Mouse (Mus musculus) gastrocnemius, postnatal 14 days (tissue): ENCODE data around the gene Espnl. TPM values are rescaled to one million over a fixed set of nuclear protein-coding genes. Genes with fewer than 3 reads are reported as not detected.

Experiments used
- DNase-seq: peaks from one replicate; pipeline ENCODE4 v3.0.0; 2021; ENCODE audit warnings: mixed read lengths
- intact Hi-C: fragments of 180-260 bp; cut with DNase I; formaldehyde crosslinking; loops from one replicate; pipeline ENCODE4 v1.15.1; 2025; ENCODE audit warnings: low total_unique reads
- total RNA-seq, 2 experiments: library from RNA; stranded (reverse); gene quantifications; 2 replicates each; pipeline ENCODE4 v1.2.3; 2021

Espnl gene
- total RNA-seq, 2 experiments from 2014 or later, result 0.07 to 0.18 TPM

DNA sequence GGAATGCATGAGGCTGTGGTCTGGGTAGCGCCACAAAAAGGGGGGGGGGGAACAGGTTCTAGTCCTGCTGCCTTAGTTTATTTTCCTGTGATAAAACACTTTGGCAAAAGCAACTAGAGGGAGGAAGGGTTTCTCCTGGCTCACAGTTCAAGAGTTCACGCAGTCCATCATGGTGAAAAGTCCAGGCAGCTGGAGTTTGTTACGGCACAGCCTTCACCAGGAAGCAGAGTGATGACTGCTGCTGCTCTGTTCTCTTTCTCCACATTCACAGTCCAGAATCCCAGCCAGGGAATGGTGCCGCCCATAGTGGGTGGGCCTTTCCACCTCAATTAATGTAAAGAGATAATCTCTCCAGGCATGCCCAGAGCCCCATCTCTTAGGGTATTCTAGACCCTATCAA is 9.6 kb upstream of the Espnl start:
- intact Hi-C loops, result no loop called here
- no peak for DNase-seq

DNA sequence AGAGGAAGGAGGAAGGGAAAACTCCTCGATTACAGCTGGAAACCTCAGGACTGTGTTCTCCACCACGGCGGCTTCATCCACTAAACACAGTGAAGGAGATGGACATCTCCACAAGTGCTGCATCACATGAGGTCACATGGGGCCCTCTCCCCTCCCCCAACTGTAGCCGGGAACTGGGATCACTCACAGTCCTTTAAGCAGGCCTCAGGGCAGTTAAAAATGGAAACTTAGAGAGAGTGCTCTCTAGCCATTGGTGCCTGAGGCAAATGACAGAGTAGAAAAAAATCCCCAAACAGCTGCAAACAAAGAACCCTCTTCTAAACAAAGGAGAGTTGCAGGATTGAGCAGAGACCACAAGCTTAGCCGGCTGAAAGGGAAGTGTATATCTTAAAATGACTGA is 8.6 kb upstream of the Espnl start:
- DNase-seq, result no peak
- intact Hi-C loops, result no loop called here

GRCm38 (mm10) chr1:91317656-91318055 is 4.2 kb upstream of the Espnl start:
- intact Hi-C loops, result no loop called here
- no peak for DNase-seq

DNA sequence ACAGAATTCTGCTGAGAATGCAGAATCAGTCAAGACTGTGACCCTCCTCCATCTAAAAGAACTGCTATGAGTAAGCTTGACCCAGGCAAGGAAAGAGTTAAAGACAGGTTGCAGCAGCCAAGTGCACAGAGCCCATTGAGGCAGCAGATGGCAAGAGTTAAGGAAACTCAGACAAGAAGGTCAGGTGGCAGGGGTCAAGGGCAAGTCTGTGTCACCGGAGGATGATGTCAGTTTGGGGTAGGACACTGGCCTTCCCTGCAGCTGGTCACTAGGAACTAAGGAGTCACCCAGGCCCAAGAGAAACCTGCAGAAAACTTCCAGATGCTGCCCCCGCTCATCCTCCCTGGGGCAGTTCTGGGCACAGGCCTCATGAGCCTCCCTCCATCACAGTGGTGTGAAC is 2.8 kb downstream of the Espnl start:
- DNase-seq, result no peak
- intact Hi-C loops, result no loop called here

DNA sequence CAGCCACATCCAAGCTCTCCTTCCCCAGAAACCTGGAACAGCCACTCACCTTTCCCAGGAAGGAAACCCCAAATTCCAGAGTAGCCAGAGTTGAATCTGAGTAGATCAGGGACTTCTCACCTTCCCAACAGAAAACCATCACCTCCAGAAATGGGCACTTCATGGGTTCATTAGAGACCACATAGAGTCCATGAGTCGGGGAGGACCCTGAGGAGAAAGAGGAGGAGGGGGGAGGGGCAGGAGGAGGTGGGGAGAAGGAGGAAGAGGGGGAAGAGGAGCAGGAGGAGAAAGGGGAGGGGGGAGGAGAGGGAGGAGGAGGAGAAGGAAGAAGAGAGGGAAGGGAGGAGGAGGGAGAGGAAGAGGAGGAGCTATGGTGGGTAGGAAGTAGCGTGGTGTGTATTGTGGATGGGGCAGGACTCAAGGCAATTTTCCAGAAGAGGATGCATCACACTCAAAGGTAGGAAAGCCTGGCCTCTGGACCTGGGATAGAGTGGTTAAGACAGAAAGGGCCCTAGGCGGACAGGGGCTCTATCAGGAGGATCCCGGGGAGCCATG is 3.7 kb downstream of the Espnl start:
- intact Hi-C loops, result no loop called here
- no peak for DNase-seq

DNA sequence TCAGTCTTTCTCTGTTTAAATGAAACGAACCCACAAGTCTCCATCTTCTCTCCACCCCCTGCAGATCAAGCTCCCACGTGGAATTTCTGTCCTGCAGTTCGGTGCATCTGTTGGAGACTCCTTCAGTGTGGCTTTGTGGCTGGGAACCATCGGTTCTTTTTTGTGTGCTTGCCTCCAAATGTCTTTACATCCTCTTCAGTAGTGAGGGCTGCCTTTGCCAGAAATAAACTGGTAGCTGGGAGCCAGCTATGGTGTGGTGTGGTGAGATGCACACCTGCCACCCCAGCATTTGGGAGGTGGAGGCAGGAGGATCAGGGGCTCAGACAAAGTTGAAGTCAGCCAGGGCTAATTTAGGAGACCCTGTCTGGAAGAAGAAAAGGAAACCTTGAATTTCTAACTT is 10.2 kb downstream of the Espnl start:
- DNase-seq, result no peak
- intact Hi-C loops, result no loop called here

DNA sequence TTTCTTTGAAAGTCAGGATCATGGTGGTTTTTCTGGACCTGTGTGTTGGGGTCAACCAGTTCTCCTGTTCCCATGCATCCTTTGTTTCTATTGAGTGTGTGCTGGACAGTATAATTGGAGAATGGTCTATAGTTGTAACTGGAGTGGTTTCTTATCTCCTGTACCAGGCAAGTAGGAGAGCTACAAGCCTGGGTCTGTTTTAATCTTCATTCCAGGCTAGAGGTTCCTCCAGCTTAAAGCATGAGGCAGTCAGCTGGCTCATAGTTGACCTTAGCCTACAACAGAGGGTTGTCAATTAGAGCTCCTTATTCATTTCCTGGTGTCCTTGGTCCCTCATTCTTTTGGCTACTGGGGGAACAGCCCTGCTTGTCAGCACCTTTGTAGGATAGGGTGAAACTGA is 11.7 kb downstream of the Espnl start:
- intact Hi-C loops, result no loop called here

DNA sequence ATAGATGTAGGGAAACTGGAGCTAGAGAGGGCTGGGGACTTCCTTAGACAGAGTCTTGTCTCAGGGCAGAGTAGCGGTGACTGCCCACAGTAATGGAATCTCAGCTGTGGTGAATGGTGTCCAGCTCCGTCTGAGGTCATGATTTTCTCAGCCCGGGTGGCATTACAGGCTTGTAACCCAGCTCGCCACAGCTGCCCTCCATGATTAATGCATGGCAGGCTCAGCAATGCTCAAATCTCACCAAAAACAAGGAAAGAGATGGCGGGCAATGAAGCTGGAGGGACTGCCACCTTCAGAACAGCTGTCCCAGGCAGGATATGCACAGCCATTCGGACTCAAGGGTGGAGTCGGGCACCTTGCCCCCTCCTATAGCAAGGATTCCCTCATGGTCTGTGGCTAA is 15.5 kb downstream of the Espnl start:
- DNase-seq, result no peak
- intact Hi-C loops, result no loop called here

More for the DNA sequence above, 11.7 kb downstream of the Espnl start:
- DNase-seq, result no peak

GRCm38 (mm10) chr1:91344001-91344400 is 22.1 kb downstream of the Espnl start:
- intact Hi-C loops, result no loop called here
- DNase-seq, result no peak

- intact Hi-C loops, result no loop called here
- peak; percentile 49 for DNase-seq
Observed at GRCm38 (mm10) chr1:91344921-91345685, 23.2 kb downstream of the Espnl start.

DNA sequence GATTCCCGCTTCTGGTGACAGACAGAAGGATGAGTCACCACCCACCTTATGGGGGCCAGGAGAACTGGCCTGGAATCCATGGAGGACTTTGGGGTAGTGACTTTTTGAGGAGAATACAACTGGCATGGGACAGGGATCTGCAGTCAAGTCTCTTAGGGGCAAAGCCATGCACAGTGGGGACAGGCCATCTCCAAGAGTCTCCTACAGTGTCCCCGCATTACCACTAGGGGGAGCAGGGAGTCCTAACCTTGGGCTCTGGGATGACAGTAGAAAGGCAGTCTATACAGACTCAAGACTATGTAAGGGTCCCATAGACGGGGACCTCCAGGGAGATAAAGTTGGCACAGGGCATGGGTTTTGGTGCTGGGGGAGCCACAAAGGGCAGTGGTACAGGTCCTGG is 25.0 kb downstream of the Espnl start:
- intact Hi-C loops, result no loop called here

DNA sequence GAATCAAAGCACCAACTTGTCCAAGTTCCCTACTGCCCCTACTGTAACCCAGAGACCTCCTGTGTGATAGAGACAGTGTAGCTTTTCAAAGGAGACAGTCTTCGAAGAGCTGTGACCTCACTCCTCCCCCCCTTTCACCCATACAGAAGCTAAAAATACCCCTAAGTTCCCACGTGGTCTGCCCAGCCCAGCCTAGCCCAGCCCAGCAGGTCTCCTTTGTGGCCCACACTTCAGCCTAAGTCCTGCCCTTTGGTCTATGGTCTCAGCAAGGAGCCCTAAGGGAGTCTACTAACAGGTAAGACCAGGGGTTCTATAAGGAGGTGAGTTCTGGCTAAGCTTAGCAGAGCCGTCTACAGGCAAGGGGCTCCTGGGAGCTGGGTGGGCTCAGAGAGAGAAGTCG is 29.0 kb downstream of the Espnl start, which contains the start of gene Klhl30:
Klhl30 (plus strand) TSS at position 176 of the 400 bp plus-strand sequence.
- intact Hi-C loops, result no loop called here
- DNase-seq, result no peak

More for the DNA sequence above, 25.0 kb downstream of the Espnl start:
- DNase-seq, result peak; percentile 61

- DNase-seq, result no peak
- intact Hi-C loops, result no loop called here
Observed at GRCm38 (mm10) chr1:91351249-91351648, 29.4 kb downstream of the Espnl start.

GRCm38 (mm10) chr1:91352277-91352676 is 30.4 kb downstream of the Espnl start:
- intact Hi-C loops, result no loop called here

GRCm38 (mm10) chr1:91356105-91356504 is 34.2 kb downstream of the Espnl start:
- intact Hi-C loops, result no loop called here
- no peak for DNase-seq

More at GRCm38 (mm10) chr1:91352277-91352676, 30.4 kb downstream of the Espnl start:
- DNase-seq, result no peak

- no peak for DNase-seq
- intact Hi-C loops, result no loop called here
Observed at GRCm38 (mm10) chr1:91362113-91362512, 40.2 kb downstream of the Espnl start.

- intact Hi-C loops, result no loop called here
- no peak for DNase-seq
Observed at GRCm38 (mm10) chr1:91364822-91365644, 43.2 kb downstream of the Espnl start.

DNA sequence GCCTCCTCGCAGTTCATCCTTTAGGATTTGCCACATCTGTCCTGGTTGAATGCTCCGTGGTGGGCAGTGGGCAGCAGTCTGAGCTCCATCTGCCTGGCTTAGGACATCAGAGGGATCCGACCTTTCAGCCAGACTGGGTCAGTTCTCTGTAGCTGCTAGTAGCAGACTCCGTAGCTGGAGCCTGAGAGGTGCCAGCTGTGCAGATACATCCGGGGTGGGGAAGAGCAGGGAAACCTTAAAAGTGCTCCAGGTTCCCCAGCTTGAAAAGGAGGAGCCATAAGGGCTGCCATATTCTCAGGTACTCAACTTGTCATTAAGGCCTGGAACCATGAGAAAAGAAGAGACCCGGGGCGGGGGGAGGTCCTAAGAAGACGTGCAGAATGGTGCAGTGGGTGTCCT is 43.9 kb downstream of the Espnl start:
- intact Hi-C loops, result no loop called here
- DNase-seq, result no peak

- peak; percentile 76 for DNase-seq
Observed at GRCm38 (mm10) chr1:91366215-91367108, 44.6 kb downstream of the Espnl start, which contains the start of gene Erfe. Erfe (plus strand) TSS chr1:91366430.

More at GRCm38 (mm10) chr1:91366215-91367108, 44.6 kb downstream of the Espnl start, which contains the start of gene Erfe:
- intact Hi-C loops, result no loop called here
